Mouse (Mus musculus) lung, adult 18-20 months (tissue): ENCODE measurements around the gene Esp6.
"Not testable (repeated sequence)": the region's sequence is repeated elsewhere in the genome, so short reads cannot be mapped to it uniquely, and the experiment has no call there.

ENCODE experiments used
- DNase-seq, 2 experiments: peaks; one replicate each; pipeline ENCODE4 v3.0.0; 2022; ENCODE audit warnings: mixed read lengths in 2 of 2

Gene Esp6

GRCm38 (mm10) chr17:40561207-40561606 is at the start of gene Esp6:
Gene Esp6, plus strand, starts transcription at chr17:40561507.
- no peak for DNase-seq

GRCm38 (mm10) chr17:40519818-40520217 is 41.5 kb upstream of the Esp6 start, which contains the start of gene Esp8:
Gene Esp8, plus strand, starts transcription at chr17:40520022.
- DNase-seq = peak in 1 of 2 experiments; percentile 14

DNA sequence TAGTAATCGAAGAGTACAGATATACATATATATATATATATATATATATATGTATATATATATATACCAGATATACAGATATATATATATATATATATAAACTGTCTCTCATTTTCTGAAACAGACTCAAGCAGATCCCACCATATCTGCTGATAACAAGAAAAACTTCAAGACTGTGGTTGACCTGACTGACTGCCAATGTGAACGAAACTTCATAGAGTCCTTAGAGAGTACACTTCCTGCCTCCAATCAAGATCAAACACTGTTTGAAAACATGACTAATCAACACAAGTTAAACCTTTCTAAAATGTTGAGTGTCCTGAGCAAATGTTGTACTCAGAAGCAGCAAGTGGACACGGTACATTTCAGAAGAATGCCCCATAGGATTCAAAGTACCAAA is 31.5 kb upstream of the Esp6 start:
- no peak for DNase-seq

- DNase-seq = no peak
These were observed 30.2 kb upstream of the Esp6 start for GRCm38 (mm10) chr17:40531147-40531546.

DNA sequence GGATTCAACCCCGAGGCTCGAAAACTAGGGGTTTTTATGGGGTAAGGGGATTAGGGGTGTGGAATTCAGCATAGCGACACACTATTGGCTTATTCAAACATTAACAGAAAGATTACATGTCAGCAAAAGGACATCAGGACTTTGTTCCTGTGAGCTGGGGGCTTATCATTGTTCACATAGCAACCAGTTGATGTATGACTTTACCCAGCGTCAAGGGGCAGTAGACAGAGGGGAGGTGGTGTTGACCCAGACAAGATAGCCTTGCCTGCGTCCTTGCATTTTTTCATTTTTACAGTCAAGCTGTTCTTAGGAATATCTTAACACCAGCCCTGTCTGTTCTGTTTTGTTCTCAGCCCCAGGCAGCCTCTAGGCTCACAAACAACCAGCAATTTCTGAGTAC is 14.3 kb upstream of the Esp6 start:
- DNase-seq = not testable (repeated sequence)

DNA sequence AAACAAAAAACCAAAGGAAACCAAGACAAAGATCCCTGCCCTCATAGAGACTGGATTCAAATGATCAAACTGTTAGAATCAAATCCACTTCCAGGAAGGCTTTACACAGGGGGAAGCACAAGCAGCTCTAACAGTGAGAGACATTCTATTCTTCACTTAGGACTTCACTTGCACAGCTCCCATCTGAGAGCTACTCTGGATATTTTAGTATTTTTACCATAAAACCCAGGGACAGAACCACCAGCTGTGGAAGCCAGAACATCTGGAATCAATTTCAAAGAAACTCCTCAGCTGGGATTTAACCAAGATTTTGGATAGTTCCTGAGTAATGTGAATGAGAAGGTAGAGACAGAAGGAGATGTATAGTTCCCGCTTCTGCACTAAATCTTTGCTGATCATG is 7.8 kb upstream of the Esp6 start:
- DNase-seq = no peak

DNA sequence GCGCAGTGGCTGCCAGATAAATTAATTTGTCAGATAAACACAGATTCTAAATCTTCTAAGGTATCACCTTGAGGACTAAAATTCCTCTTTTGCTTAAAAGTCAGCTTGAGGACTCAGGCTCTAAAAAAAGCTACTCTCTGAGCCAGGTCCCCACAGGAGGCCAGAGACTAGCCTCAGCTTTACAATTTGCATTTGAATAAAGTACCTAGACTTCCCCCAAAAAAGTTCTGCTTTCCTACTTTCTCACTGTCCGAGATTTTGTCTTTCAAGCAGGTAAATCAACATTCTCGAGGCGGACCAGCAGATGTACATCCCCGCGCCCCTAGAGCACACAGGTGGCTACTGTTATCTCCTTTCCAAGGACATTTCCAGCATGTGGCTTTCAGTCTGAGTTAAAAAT is 22.6 kb downstream of the Esp6 start:
- not testable (repeated sequence) for DNase-seq

GRCm38 (mm10) chr17:40591297-40591696 is 30.0 kb downstream of the Esp6 start:
- DNase-seq = no peak

GRCm38 (mm10) chr17:40598294-40598693 is 37.0 kb downstream of the Esp6 start, which contains the start of gene Esp4:
Gene Esp4, plus strand, starts transcription at chr17:40598594.
- no peak for DNase-seq
